Mouse (Mus musculus) erythroblast, adult 5-6 weeks (primary cell): ENCODE data around the gene Rpp25l. TPM values are rescaled to one million over a fixed set of nuclear protein-coding genes. Genes with fewer than 3 reads are reported as not detected.
"Not testable (repeated sequence)": the region's sequence is repeated elsewhere in the genome, so short reads cannot be mapped to it uniquely, and the experiment has no call there.

Experiments used
- ATAC-seq: replicated peaks from 2 replicates; pipeline ENCODE4 v1.8.0; 2016; ENCODE audit warnings: moderate number of reproducible peaks, mild to moderate bottlenecking, moderate TSS enrichment, inconsistent platforms; ENCODE audit not compliant: poor library complexity, low FRiP score, severe bottlenecking
- total RNA-seq, 2 experiments: library from RNA; stranded (forward) in 1 of 2; stranded (reverse) in 1 of 2; fragments of 150-400 nt in 1 of 2; fragments of 200-764, 138-1000 nt in 1 of 2; gene quantifications; 2 replicates each; pipeline versions ENCODE4 v1.2.3 to v1.2.4; 2015 to 2017; ENCODE audit warnings: low replicate concordance in 2 of 2

Rpp25l gene
- total RNA-seq, 2 experiments from 2014 or later: 2.5 to 6.3 TPM

DNA sequence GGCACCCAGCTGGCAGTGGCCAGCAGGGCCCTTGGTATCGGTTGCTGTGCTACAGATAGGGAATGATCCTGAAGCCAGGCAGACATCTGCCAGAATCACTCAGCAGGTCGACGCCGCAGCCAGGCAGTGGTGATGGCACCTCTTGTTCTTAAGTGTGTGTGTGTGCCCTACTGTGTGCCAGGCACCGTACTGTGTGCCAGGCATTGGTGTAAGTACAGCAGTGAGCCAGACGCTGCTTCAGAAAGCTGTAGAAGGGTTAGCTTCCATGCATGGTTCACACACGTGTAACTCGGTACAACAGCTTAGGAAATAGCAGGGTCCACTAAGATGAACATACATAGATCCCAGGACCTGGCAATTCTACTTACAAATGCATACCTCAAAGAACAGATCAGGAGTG lies 13.1 kb downstream of the Rpp25l start:
- not testable (repeated sequence) for ATAC-seq

GRCm38 (mm10) chr4:41699783-41700182 lies 13.6 kb downstream of the Rpp25l start, which contains the start of gene Il11ra1:
Gene Il11ra1, plus strand, starts transcription at chr4:41699989.
- ATAC-seq: not testable (repeated sequence)

- ATAC-seq: not testable (repeated sequence)
Observed at GRCm38 (mm10) chr4:41698421-41699016, 14.8 kb downstream of the Rpp25l start.

GRCm38 (mm10) chr4:41696930-41697841 lies 16.1 kb downstream of the Rpp25l start, which contains the start of gene Cntfr:
Gene Cntfr, minus strand, starts transcription at chr4:41697089.
- ATAC-seq: not testable (repeated sequence)

DNA sequence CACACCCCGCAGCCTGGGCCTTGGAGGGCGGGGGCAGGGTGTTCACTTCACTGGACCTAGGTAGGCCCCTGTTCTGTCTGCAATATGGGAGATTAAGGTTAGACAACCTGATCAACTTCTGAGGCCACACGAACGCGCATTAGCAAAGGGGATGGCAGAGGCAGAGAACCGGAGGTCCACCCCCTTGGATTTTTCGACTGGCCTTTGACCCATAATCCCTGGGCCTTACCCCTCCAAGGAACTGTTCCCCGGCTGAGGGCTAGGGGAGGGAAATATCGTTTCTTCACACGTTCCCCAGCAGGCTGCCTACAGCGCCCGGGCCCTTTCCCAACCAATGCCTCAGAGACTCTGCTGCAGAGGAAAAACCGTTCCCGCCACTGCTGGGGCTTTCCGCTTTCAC lies 16.9 kb downstream of the Rpp25l start:
- ATAC-seq: not testable (repeated sequence)

DNA sequence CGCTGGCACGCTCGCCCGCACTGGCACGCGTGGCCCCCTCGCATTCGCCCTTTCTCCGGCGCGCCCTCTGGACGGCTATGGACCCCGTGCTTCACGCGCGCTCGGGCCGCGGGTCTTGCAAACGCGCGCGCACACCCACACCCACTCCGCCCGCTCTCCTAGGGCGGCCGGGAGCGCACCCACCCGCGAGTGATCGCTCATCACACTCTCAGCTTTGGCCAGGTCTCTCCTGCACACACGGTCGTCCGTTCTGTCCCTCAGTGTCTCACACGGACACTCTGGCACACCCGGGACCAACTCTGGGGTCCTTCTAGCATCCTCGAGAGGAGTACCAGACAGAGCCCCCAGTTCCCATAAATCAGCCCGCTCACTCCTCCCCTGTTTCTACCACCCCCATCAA lies 17.5 kb downstream of the Rpp25l start:
- ATAC-seq: not testable (repeated sequence)

DNA sequence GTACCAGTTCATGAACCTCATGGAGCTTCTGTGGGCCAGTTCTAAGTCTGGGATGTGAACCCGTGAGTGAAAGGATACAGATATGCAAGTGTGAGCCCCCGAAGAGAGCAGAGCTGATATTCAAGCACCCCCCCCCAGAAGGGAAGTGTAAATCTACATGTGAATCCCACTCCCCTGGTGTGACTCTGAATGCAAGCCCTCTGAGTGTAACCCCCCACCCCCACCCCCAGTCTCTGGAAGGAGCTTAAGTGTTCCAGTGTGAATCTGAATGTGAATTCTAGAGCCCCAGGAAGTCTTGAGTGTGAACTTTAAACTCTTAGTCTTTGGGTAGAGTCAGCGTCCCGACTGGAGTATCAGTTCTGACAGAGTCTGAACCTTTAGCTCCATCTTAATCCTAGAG lies 19.8 kb downstream of the Rpp25l start:
- not testable (repeated sequence) for ATAC-seq

DNA sequence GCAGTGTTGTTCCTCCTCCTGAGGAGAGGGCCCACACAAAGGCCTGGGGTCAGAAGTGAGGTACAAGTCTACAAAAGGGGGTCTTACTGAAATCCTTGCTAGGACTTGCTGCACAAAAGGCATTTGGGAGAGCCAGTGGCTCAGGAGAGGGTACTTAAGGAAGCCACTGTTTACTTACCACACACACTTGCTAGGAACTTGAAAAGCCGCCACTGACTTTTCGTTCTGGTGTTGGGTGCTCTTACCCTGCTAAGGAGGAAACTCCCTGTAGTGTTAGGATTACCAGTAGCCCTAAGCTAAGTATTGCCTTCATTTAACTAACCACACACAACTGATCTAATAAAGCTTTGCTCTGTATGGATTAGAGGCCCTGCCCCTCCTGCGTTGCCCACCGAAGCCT lies 23.3 kb downstream of the Rpp25l start:
- ATAC-seq: not testable (repeated sequence)

DNA sequence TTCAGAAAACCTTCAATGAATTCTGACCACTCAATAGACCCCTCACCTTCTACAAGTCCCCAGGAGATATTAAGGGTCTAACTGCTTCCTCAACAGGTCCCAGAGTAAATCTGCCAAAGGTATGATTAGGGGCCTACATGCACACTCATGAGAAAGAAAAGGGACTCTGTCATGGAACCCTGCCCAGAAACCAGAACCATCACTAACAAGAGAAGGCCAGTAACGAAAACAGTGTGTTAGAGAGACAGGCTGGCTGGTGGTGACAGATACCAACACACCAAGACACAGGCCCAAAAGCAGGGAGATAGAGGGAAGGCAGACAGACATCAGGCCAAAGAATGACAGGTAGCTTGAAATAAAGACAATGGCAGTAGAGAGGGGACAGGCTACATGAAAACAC lies 24.8 kb downstream of the Rpp25l start:
- not testable (repeated sequence) for ATAC-seq

DNA sequence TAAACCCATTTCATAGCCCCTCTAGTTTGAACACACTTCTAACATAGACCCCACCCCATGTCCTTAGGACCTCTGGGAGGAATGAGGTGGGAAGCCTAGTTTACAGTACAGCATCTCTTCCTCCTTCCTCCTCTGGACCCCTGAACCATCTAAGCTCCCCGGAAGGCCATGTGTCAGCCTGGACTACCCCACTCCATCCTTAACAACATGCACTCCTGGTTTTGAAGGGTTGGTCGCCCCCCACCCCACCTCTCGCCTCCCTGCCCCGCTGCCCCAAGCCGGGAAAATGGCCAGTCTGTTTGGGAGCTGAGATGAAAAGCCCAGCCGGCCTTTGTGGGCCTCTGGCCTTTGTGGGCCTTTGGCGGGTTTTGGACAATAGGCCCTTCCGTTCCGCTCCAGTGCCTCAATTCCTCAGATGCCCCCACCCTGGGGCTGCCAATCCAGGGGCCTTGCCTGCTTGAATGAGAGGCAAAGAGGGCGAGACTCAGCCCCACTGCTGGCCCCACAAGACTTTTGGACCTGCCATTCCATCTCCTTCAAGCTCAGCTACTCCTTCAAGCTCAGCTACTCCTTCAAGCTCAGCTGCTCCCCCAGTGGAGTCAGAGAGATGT lies 27.3 kb downstream of the Rpp25l start:
- ATAC-seq: not testable (repeated sequence)

GRCm38 (mm10) chr4:41684931-41685453 lies 28.3 kb downstream of the Rpp25l start:
- not testable (repeated sequence) for ATAC-seq

- not testable (repeated sequence) for ATAC-seq
Observed at GRCm38 (mm10) chr4:41684131-41684930, 29.0 kb downstream of the Rpp25l start.

- ATAC-seq: not testable (repeated sequence)
Observed at GRCm38 (mm10) chr4:41683303-41683702, 30.0 kb downstream of the Rpp25l start.

- ATAC-seq: no peak
Observed at GRCm38 (mm10) chr4:41682789-41683188, 30.5 kb downstream of the Rpp25l start.

GRCm38 (mm10) chr4:41681947-41682346 lies 31.4 kb downstream of the Rpp25l start:
- ATAC-seq: no peak

DNA sequence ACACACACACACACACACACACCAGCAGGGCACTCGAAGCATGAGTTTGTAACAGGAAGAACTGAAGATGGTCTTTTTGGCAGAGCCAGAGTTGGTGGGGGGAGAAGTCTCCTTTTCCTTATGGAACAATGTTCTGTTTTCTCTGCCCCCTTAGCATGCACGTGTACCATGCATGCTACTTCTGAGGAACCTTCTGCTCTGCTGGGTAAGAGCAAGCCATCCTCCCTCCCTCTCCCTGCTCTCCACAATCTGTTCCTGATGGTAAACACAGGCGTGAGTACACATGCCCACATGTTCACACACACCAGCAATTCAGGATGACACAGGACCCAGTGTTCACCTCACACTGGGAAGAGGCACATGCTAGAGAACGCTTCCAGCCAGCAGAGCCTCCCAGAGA lies 32.2 kb downstream of the Rpp25l start:
- no peak for ATAC-seq

GRCm38 (mm10) chr4:41679291-41679690 lies 34.0 kb downstream of the Rpp25l start:
- ATAC-seq: no peak

- ATAC-seq: no peak
Observed at GRCm38 (mm10) chr4:41678863-41679262, 34.5 kb downstream of the Rpp25l start.

DNA sequence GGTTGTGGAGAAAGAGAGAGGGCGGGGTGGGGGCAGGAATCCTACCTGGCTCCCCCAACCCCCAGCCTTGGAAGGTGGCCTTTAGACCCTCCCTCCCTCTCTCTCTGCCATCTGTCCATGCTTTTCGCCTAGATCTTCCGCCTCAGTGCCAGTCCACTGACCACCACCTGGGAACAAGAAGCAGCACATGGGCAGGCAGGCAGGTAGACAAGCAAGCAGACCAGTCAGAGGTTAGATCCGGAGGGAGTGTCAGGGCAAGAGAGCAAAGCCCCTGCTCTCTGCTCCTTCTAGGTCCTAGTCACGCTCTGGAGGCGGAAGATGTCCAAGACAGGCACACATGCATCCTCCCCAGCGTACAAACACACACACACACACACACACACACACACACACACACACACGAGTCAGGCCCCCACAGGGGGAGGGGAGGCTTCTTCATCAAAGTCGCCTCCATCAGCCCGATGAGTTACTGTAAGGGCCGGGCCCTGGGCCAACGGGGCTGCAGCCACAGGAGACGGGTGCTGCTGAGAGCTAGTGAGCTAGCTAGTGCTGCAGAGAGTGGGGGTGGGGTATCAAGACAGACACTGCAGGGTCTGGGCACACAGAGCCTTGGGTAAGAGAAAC lies 36.2 kb downstream of the Rpp25l start:
- no peak for ATAC-seq
